Mouse (Mus musculus) Patski (cell line): ENCODE measurements at regions not wholly inside any gene's neighbourhood (a gene's known extent, or its start where the extent isn't known, plus 50 kb on each side); places are given as distances from the start of the nearest gene placed in this dataset.

Experiments
- ATAC-seq: fragments of 100-300 bp; one replicate; pipeline ENCODE4 v1.8.0; 2021
- CTCF ChIA-PET: fragments of 350-600 bp; sonication (Branson Sonifier 250); formaldehyde crosslinking; loops from one replicate; lab custom pipeline; 2022; ENCODE audit warnings: inconsistent platforms; lab: Charles Lee
- POLR2A ChIA-PET: fragments of 350-600 bp; sonication (Branson Sonifier 250); formaldehyde crosslinking; loops from one replicate; lab custom pipeline; 2022; ENCODE audit warnings: antibody characterized with exemption, inconsistent platforms; lab: Charles Lee
- DNase-seq: peaks from one replicate; pipeline ENCODE4 v3.0.0-alpha.2; 2011; ENCODE audit warnings: low read depth, low spot score
- H3K27me3 ChIP-seq: fragments of 371-371 bp; one replicate; pipeline ENCODE4 v1.5.1; 2021
- CTCF ChIP-seq: fragments of 100-300 bp; IDR thresholded peaks from one replicate; pipeline ENCODE4 v1.5.1; 2021
- in situ Hi-C: fragments of 300-500 bp; cut with MboI; formaldehyde crosslinking; loops from 3 replicates; pipeline ENCODE4 v1.11.1; 2018; ENCODE audit warnings: low pct_unique_long_range_greater_than_20kb, mixed read lengths

GRCm38 (mm10) chr1:71982423-71983262, 229.5 kb downstream of the Mreg start:
- H3K27me3 ChIP-seq = no peaks in the 10 kb centered on the region
- CTCF ChIA-PET = interaction anchor here (1.7 kb wide), 1 partner anchor 23 kb away, joined by 3 read pairs; no protein-coding TSS in a partner anchor
- TF ChIP-seq CTCF = no peak
- POLR2A ChIA-PET = interaction anchor here (0.7 to 1.3 kb wide), 3 partner anchors 17 to 463 kb away, joined by 3 read pairs; no protein-coding TSS in a partner anchor
- ATAC-seq (no peak), DNase-seq (no peak)
- in situ Hi-C loops = no loop called here

- in situ Hi-C loops = no loop called here
- ChIA-PET CTCF (interaction anchor here (0.8 to 2.2 kb wide), 3 partner anchors 9 to 18 kb away, joined by 3 to 8 read pairs (median 4); no protein-coding TSS in a partner anchor), POLR2A (no interaction called here)
- no peak for ATAC-seq
- TF ChIP-seq CTCF = no peak
- DNase-seq = no peak
- no peaks in the 10 kb centered on the region for H3K27me3 ChIP-seq
Measured at GRCm38 (mm10) chr1:71980624-71981023, 231.5 kb downstream of the Mreg start.

GRCm38 (mm10) chr1:71979261-71979660, 232.8 kb downstream of the Mreg start:
- DNase-seq (no peak), ATAC-seq (no peak)
- POLR2A ChIA-PET = interaction anchor here (0.9 kb wide), 1 partner anchor 30 kb away, joined by 3 read pairs; no protein-coding TSS in a partner anchor
- TF ChIP-seq CTCF = no peak
- CTCF ChIA-PET = interaction anchor here (2.2 kb wide), 1 partner anchor 11 kb away, joined by 8 read pairs; no protein-coding TSS in a partner anchor
- in situ Hi-C loops = no loop called here
- H3K27me3 ChIP-seq = no peaks in the 10 kb centered on the region

GRCm38 (mm10) chr1:71977361-71977760, 234.7 kb downstream of the Mreg start:
- TF ChIP-seq CTCF = no peak
- DNase-seq = no peak
- in situ Hi-C loops = no loop called here
- no peaks in the 10 kb centered on the region for H3K27me3 ChIP-seq
- ATAC-seq = no peak
- POLR2A ChIA-PET = interaction anchor here (0.7 kb wide), 1 partner anchor 173 kb away, joined by 6 read pairs; no protein-coding TSS in a partner anchor
- CTCF ChIA-PET = interaction anchor here (0.6 to 1.4 kb wide), 3 partner anchors 13 to 33 kb away, joined by 3 to 4 read pairs (median 3); no protein-coding TSS in a partner anchor

GRCm38 (mm10) chr1:71974715-71975114, 237.4 kb downstream of the Mreg start:
- H3K27me3 ChIP-seq = no peaks in the 10 kb centered on the region
- DNase-seq = no peak
- no peak for TF ChIP-seq CTCF
- in situ Hi-C loops = no loop called here
- CTCF ChIA-PET = no interaction called here
- no peak for ATAC-seq
- POLR2A ChIA-PET = no interaction called here

- ChIA-PET POLR2A (no interaction called here), CTCF (interaction anchor here (1.0 to 1.3 kb wide), 2 partner anchors 9 to 10 kb away, joined by 3 to 4 read pairs; no protein-coding TSS in a partner anchor)
- no peaks in the 10 kb centered on the region for H3K27me3 ChIP-seq
- DNase-seq (no peak), ATAC-seq (no peak)
- no peak for TF ChIP-seq CTCF
- in situ Hi-C loops = no loop called here
Measured at GRCm38 (mm10) chr1:71971943-71972342, 240.2 kb downstream of the Mreg start.

GRCm38 (mm10) chr1:71970771-71971170, 241.3 kb downstream of the Mreg start:
- DNase-seq (no peak), ATAC-seq (no peak)
- no peaks in the 10 kb centered on the region for H3K27me3 ChIP-seq
- TF ChIP-seq CTCF = no peak
- CTCF ChIA-PET = interaction anchor here (1.0 kb wide), 1 partner anchor 10 kb away, joined by 4 read pairs; no protein-coding TSS in a partner anchor
- POLR2A ChIA-PET = no interaction called here
- in situ Hi-C loops = no loop called here

- ATAC-seq (no peak), DNase-seq (no peak)
- in situ Hi-C loops = no loop called here
- no peak for TF ChIP-seq CTCF
- H3K27me3 ChIP-seq = no peaks in the 10 kb centered on the region
- CTCF ChIA-PET = no interaction called here
- POLR2A ChIA-PET = no interaction called here
Measured at GRCm38 (mm10) chr1:71967574-71968104, 244.5 kb downstream of the Mreg start.

GRCm38 (mm10) chr1:71964450-71965126, 247.5 kb downstream of the Mreg start:
- ChIA-PET CTCF (interaction anchor here (0.7 kb wide), 1 partner anchor 22 kb away, joined by 4 read pairs; no protein-coding TSS in a partner anchor), POLR2A (no interaction called here)
- no peaks in the 10 kb centered on the region for H3K27me3 ChIP-seq
- ATAC-seq = no peak
- no peak for DNase-seq
- in situ Hi-C loops = no loop called here
- TF ChIP-seq CTCF = no peak

- POLR2A ChIA-PET = no interaction called here
- no peaks in the 10 kb centered on the region for H3K27me3 ChIP-seq
- TF ChIP-seq CTCF = no peak
- ATAC-seq (no peak), DNase-seq (no peak)
- in situ Hi-C loops = no loop called here
- CTCF ChIA-PET = no interaction called here
Measured at GRCm38 (mm10) chr1:71956940-71957339, 255.2 kb downstream of the Mreg start.
